Mouse (Mus musculus) layer of hippocampus, postnatal 25 days (tissue): ENCODE data around the gene Foxd2. TPM values are rescaled to one million over a fixed set of nuclear protein-coding genes. Genes with fewer than 3 reads are reported as not detected.

ENCODE experiments used
- DNase-seq, 2 experiments: peaks; one replicate each; pipeline ENCODE4 v3.0.0; 2022; ENCODE audit warnings: mixed read lengths in 2 of 2, low spot score in 1 of 2; ENCODE audit errors: extremely low spot score in 1 of 2
- total RNA-seq, 2 experiments: library from RNA; stranded (reverse); gene quantifications; 2 replicates each; pipeline ENCODE4 v1.2.3; 2021

The Foxd2 gene
- total RNA-seq, 2 experiments from 2014 or later, result 0.17 to 0.35 TPM

DNA sequence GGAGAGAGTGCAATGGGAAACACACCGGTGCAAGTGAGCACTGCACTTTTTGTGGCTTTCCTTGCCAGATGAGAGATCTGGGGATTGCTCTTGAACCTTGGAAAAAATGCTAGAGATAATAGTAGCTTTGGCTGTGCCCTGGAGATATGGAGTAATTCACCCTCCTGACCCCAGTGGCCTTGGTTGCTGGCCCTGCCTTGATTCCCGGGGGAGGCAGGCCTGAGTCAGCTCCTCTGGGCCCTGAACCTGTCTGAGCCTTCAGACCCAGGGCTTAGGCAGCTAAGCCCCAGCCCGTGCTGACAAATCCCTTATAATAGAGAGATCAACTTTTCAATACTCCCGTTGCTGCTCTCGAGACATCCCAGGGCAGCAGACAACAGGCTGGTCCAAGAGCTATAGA is 50.2 kb downstream of the Foxd2 start:
- no peak for DNase-seq

Other genes starting within 250 kb of the Foxd2 start
- not detected for gene Gm12830, start 87.2 kb downstream of the Foxd2 start, total RNA-seq
- not detected for gene Foxe3, start 17.1 kb upstream of the Foxd2 start, total RNA-seq
- 10 to 100 TPM; 69.5 to 73.4 TPM for gene Cmpk1, start 78.4 kb upstream of the Foxd2 start, total RNA-seq
- under 1 TPM; 0.23 to 0.32 TPM for gene Stil, start 91.3 kb upstream of the Foxd2 start, total RNA-seq
- 1 to 10 TPM; 1.1 to 1.5 TPM for gene Tal1, start 147.6 kb upstream of the Foxd2 start, total RNA-seq
- under 1 TPM in 1 of 2 experiments, not detected in 1; 0.71 TPM for gene Pdzk1ip1, start 179.8 kb upstream of the Foxd2 start, total RNA-seq
- gene Cyp4x1, start 225.4 kb upstream of the Foxd2 start, total RNA-seq, result 1 to 10 TPM; 7.3 to 7.8 TPM